Mouse (Mus musculus) myocyte (in vitro differentiated cells): ENCODE results near the gene Comt. TPM values are rescaled to one million over a fixed set of nuclear protein-coding genes. Genes with fewer than 3 reads are reported as not detected.

Experiments
- H3K27me3 ChIP-seq: one replicate; pipeline ENCODE4 v1.6.1; 2011; ENCODE audit not compliant: control insufficient read depth, insufficient read depth, insufficient read length
- H3K36me3 ChIP-seq: one replicate; pipeline ENCODE4 v1.6.1; 2011; ENCODE audit not compliant: control insufficient read depth, insufficient read depth
- H3K4me2 ChIP-seq: one replicate; pipeline ENCODE4 v1.6.1; 2011; ENCODE audit warnings: low read depth, control low read depth
- H3K4me3 ChIP-seq: one replicate; pipeline ENCODE4 v1.5.1; 2011; ENCODE audit warnings: mild to moderate bottlenecking, control low read depth, moderate library complexity
- H3K79me2 ChIP-seq: one replicate; pipeline ENCODE4 v1.6.1; 2011; ENCODE audit not compliant: control insufficient read depth, insufficient read depth
- H3ac ChIP-seq: one replicate; pipeline ENCODE4 v1.6.1; 2011; ENCODE audit not compliant: control insufficient read depth, insufficient read length
- CEBPB ChIP-seq: IDR thresholded peaks from 2 replicates; pipeline ENCODE4 v1.6.1; 2011; ENCODE audit warnings: mild to moderate bottlenecking, moderate library complexity; ENCODE audit not compliant: poor library complexity, insufficient read depth, severe bottlenecking
- E2F4 ChIP-seq: IDR thresholded peaks from one replicate; pipeline ENCODE4 v1.6.1; 2011; ENCODE audit warnings: mild to moderate bottlenecking, control low read depth, moderate library complexity; ENCODE audit not compliant: insufficient read depth
- MAX ChIP-seq: IDR thresholded peaks from one replicate; pipeline ENCODE4 v1.6.1; 2011; ENCODE audit warnings: low read depth, mild to moderate bottlenecking, control low read depth
- MYOD1 ChIP-seq, 3 experiments: IDR thresholded peaks; one replicate each; pipeline ENCODE4 v1.6.1; 2011; ENCODE audit warnings: control low read depth in 2 of 3, low read depth in 2 of 3, mild to moderate bottlenecking in 2 of 3, moderate library complexity in 1 of 3; ENCODE audit not compliant: insufficient read length in 2 of 3, control insufficient read depth in 1 of 3
- MYOG ChIP-seq, 3 experiments: IDR thresholded peaks; one replicate each; pipeline ENCODE4 v1.6.1; 2011; ENCODE audit warnings: control low read depth in 2 of 3, low read depth in 2 of 3, mild to moderate bottlenecking in 2 of 3; ENCODE audit not compliant: insufficient read length in 2 of 3, control insufficient read depth in 1 of 3, insufficient read depth in 1 of 3
- POLR2A ChIP-seq: IDR thresholded peaks from one replicate; pipeline ENCODE4 v1.6.1; 2011; ENCODE audit warnings: low read depth, mild to moderate bottlenecking, control low read depth, moderate library complexity; ENCODE audit not compliant: insufficient read length
- POLR2AphosphoS2 ChIP-seq: IDR thresholded peaks from one replicate; pipeline ENCODE4 v1.6.1; 2011; ENCODE audit warnings: low read depth, control low read depth; ENCODE audit not compliant: insufficient read length
- REST ChIP-seq: IDR thresholded peaks from one replicate; pipeline ENCODE4 v1.6.1; 2011; ENCODE audit warnings: mild to moderate bottlenecking, control low read depth, moderate library complexity; ENCODE audit not compliant: insufficient read depth, insufficient read length
- SRF ChIP-seq: IDR thresholded peaks from one replicate; pipeline ENCODE4 v1.6.1; 2011; ENCODE audit warnings: low read depth; ENCODE audit not compliant: control insufficient read depth, insufficient read length
- TCF12 ChIP-seq: IDR thresholded peaks from one replicate; pipeline ENCODE4 v1.6.1; 2011; ENCODE audit warnings: mild to moderate bottlenecking, control low read depth; ENCODE audit not compliant: poor library complexity, insufficient read depth, severe bottlenecking
- TCF3 ChIP-seq: IDR thresholded peaks from one replicate; pipeline ENCODE4 v1.6.1; 2011; ENCODE audit warnings: low read depth, control low read depth; ENCODE audit not compliant: insufficient read length
- USF1 ChIP-seq: IDR thresholded peaks from one replicate; pipeline ENCODE4 v1.6.1; 2011; ENCODE audit warnings: low read depth, mild to moderate bottlenecking, control low read depth, moderate library complexity
- polyA plus RNA-seq: library from polyadenylated mRNA; unstranded; fragments of >200 nt; fragmentation: generic; extraction: Trizol; gene quantifications from one replicate; pipeline ENCODE4 v1.2.1, GENCODE M21; 2012; ENCODE audit warnings: missing spikeins

Gene Comt
- polyA plus RNA-seq, 1 experiment = 93.6 TPM

- Histone ChIP-seq H3K4me3 (no peak overlapping the region), H3K36me3 (no peaks in the 10 kb centered on the region), H3K27me3 (no peaks in the 10 kb centered on the region), H3K79me2 (no peaks in the 10 kb centered on the region), H3K4me2 (no peak overlapping the region), H3ac (no peak overlapping the region)
- no peak for TF ChIP-seq POLR2A
- TF ChIP-seq SRF = no peak
- TF ChIP-seq CEBPB = no peak
- TF ChIP-seq MYOG (IDR thresholded peaks at IDR 0.05; ENCODE audit: control insufficient read depth in 1 of 3, insufficient read depth in 1 of 3, insufficient read length in 2 of 3, low read depth in 2 of 3) = no peak
- no peak for TF ChIP-seq TCF3
- TF ChIP-seq TCF12 = no peak
- TF ChIP-seq MYOD1 (IDR thresholded peaks at IDR 0.05; ENCODE audit: control insufficient read depth in 1 of 3, insufficient read length in 2 of 3, low read depth in 2 of 3) = no peak
- no peak for TF ChIP-seq POLR2AphosphoS2
- no peak for TF ChIP-seq USF1
- no peak for TF ChIP-seq REST
- no peak for TF ChIP-seq MAX
These were observed 25.8 kb upstream of the Comt start for GRCm38 (mm10) chr16:18452361-18452862.

- Histone ChIP-seq H3K36me3 (no peaks in the 10 kb centered on the region), H3K79me2 (no peaks in the 10 kb centered on the region), H3K4me2 (no peak overlapping the region), H3K4me3 (no peak overlapping the region), H3K27me3 (no peaks in the 10 kb centered on the region), H3ac (no peak overlapping the region)
- TF ChIP-seq SRF (no peak), CEBPB (no peak), TCF12 (no peak), MYOD1 (IDR thresholded peaks at IDR 0.05; ENCODE audit: control insufficient read depth in 1 of 3, insufficient read length in 2 of 3, low read depth in 2 of 3) (peak in 1 of 3 experiments; percentile 16)
These were observed 25.0 kb upstream of the Comt start for GRCm38 (mm10) chr16:18451486-18452181.

GRCm38 (mm10) chr16:18449005-18449404 is 22.4 kb upstream of the Comt start:
- no peaks in the 10 kb centered on the region for H3K27me3 ChIP-seq
- H3K79me2 ChIP-seq = no peaks in the 10 kb centered on the region
- no peaks in the 10 kb centered on the region for H3K36me3 ChIP-seq
- no peak overlapping the region for H3K4me3 ChIP-seq
- no peak for TF ChIP-seq TCF3
- TF ChIP-seq POLR2A = no peak
- TF ChIP-seq USF1 = no peak
- no peak for TF ChIP-seq CEBPB
- TF ChIP-seq POLR2AphosphoS2 = no peak
- TF ChIP-seq MYOG (IDR thresholded peaks at IDR 0.05; ENCODE audit: control insufficient read depth in 1 of 3, insufficient read depth in 1 of 3, insufficient read length in 2 of 3, low read depth in 2 of 3) = no peak
- TF ChIP-seq E2F4 = no peak
- TF ChIP-seq MYOD1 (IDR thresholded peaks at IDR 0.05; ENCODE audit: control insufficient read depth in 1 of 3, insufficient read length in 2 of 3, low read depth in 2 of 3) = no peak
- no peak for TF ChIP-seq REST
- no peak for TF ChIP-seq TCF12
- no peak for TF ChIP-seq SRF
- no peak for TF ChIP-seq MAX
- no peak overlapping the region for H3K4me2 ChIP-seq
- H3ac ChIP-seq = no peak overlapping the region

GRCm38 (mm10) chr16:18448104-18448503 is 21.5 kb upstream of the Comt start:
- H3ac ChIP-seq = no peak overlapping the region
- no peak overlapping the region for H3K4me2 ChIP-seq
- H3K79me2 ChIP-seq = no peaks in the 10 kb centered on the region
- TF ChIP-seq REST (no peak), MYOG (IDR thresholded peaks at IDR 0.05; ENCODE audit: control insufficient read depth in 1 of 3, insufficient read depth in 1 of 3, insufficient read length in 2 of 3, low read depth in 2 of 3) (no peak), USF1 (no peak), POLR2A (no peak), MAX (no peak), SRF (no peak)
- H3K4me3 ChIP-seq = no peak overlapping the region
- H3K36me3 ChIP-seq = no peaks in the 10 kb centered on the region
- no peaks in the 10 kb centered on the region for H3K27me3 ChIP-seq

- Histone ChIP-seq H3ac (no peak overlapping the region), H3K4me3 (no peak overlapping the region), H3K36me3 (no peaks in the 10 kb centered on the region), H3K79me2 (no peaks in the 10 kb centered on the region), H3K4me2 (no peak overlapping the region), H3K27me3 (no peaks in the 10 kb centered on the region)
- TF ChIP-seq USF1 (no peak), MYOD1 (IDR thresholded peaks at IDR 0.05; ENCODE audit: control insufficient read depth in 1 of 3, insufficient read length in 2 of 3, low read depth in 2 of 3) (no peak), TCF3 (no peak), TCF12 (no peak), MAX (no peak), E2F4 (no peak), MYOG (IDR thresholded peaks at IDR 0.05; ENCODE audit: control insufficient read depth in 1 of 3, insufficient read depth in 1 of 3, insufficient read length in 2 of 3, low read depth in 2 of 3) (no peak), CEBPB (no peak), REST (no peak), POLR2AphosphoS2 (no peak), SRF (no peak), POLR2A (no peak)
These were observed 20.6 kb upstream of the Comt start for GRCm38 (mm10) chr16:18447243-18447642.
